Mouse (Mus musculus) CH12.LX (cell line): ENCODE measurements around the gene Pde1c. TPM values are rescaled to one million over a fixed set of nuclear protein-coding genes. Genes with fewer than 3 reads are reported as not detected.

Source experiments
- DNase-seq: peaks from one replicate; pipeline ENCODE4 v3.0.0-alpha.2; 2013; ENCODE audit errors: extremely low read depth
- H3K27ac ChIP-seq: 2 replicates; pipeline ENCODE4 v1.5.1; 2012; ENCODE audit warnings: low read depth, mild to moderate bottlenecking, control low read depth, moderate library complexity; ENCODE audit not compliant: insufficient read depth
- H3K27me3 ChIP-seq: replicated peaks from 2 replicates; pipeline ENCODE3; 2012; ENCODE audit warnings: inconsistent platforms
- H3K36me3 ChIP-seq, 2 experiments: replicated peaks in 1 of 2; 2 replicates each; pipeline versions ENCODE3 to v1.6.1; 2012; ENCODE audit warnings: inconsistent platforms in 1 of 2, low read length in 1 of 2, mild to moderate bottlenecking in 1 of 2, mixed read lengths in 1 of 2, moderate library complexity in 1 of 2; ENCODE audit not compliant: control insufficient read depth in 1 of 2, insufficient read depth in 1 of 2
- H3K4me1 ChIP-seq, 2 experiments: 2 replicates each; pipeline ENCODE4 v1.6.1; 2012; ENCODE audit warnings: inconsistent platforms in 1 of 2, moderate library complexity in 1 of 2; ENCODE audit not compliant: insufficient read depth in 2 of 2, control insufficient read depth in 1 of 2
- H3K4me2 ChIP-seq: 2 replicates; pipeline ENCODE4 v1.6.1; 2012; ENCODE audit warnings: low read depth, mild to moderate bottlenecking, control low read depth; ENCODE audit not compliant: poor library complexity, insufficient read depth, severe bottlenecking
- H3K4me3 ChIP-seq, 3 experiments: fragments of 150-350 bp in 1 of 3; sonication (generic) in 1 of 3; replicated peaks in 1 of 3; 2 replicates each; pipeline versions ENCODE3 to v1.5.1; 2011 to 2012; ENCODE audit warnings: low read depth in 2 of 3, low read length in 2 of 3, mild to moderate bottlenecking in 2 of 3, moderate library complexity in 2 of 3, control low read depth in 1 of 3, improper control_type of control experiment in 1 of 3, inconsistent platforms in 1 of 3, mixed read lengths in 1 of 3; ENCODE audit not compliant: poor library complexity in 1 of 3
- H3K79me2 ChIP-seq: replicated peaks from 2 replicates; pipeline ENCODE4 v1.6.1; 2012; ENCODE audit warnings: mild to moderate bottlenecking, moderate library complexity; ENCODE audit not compliant: control insufficient read depth, poor library complexity, insufficient read depth, severe bottlenecking; ENCODE audit errors: extremely low read depth
- H3K9ac ChIP-seq: 2 replicates; pipeline ENCODE4 v1.6.1; 2012; ENCODE audit warnings: low read depth, mild to moderate bottlenecking, control low read depth, moderate library complexity; ENCODE audit not compliant: insufficient read depth
- H3K9me3 ChIP-seq: replicated peaks from 2 replicates; pipeline ENCODE3; 2012; ENCODE audit warnings: low read length, inconsistent platforms, mixed read lengths
- BHLHE40 ChIP-seq: IDR thresholded peaks from 2 replicates; pipeline ENCODE4 v1.6.1; 2011; ENCODE audit warnings: mild to moderate bottlenecking, low read depth, low read length, improper control_type of control experiment
- CHD1 ChIP-seq: IDR thresholded peaks from 2 replicates; pipeline ENCODE4 v1.6.1; 2012; ENCODE audit warnings: low read depth, low read length, improper control_type of control experiment, inconsistent platforms
- CTCF ChIP-seq, 2 experiments: IDR thresholded peaks in 1 of 2; conservative IDR thresholded peaks in 1 of 2; 2 replicates each; pipeline ENCODE4 v1.5.1; 2011 to 2012; ENCODE audit warnings: low read depth in 2 of 2, low read length in 2 of 2, improper control_type of control experiment in 1 of 2, inconsistent platforms in 1 of 2, mild to moderate bottlenecking in 1 of 2, moderate library complexity in 1 of 2
- EP300 ChIP-seq: IDR thresholded peaks from 2 replicates; pipeline ENCODE4 v1.6.1; 2011; ENCODE audit warnings: low read length, improper control_type of control experiment
- GABPA ChIP-seq: IDR thresholded peaks from 2 replicates; pipeline ENCODE4 v1.6.1; 2012; ENCODE audit warnings: low read depth, low read length, improper control_type of control experiment, inconsistent platforms; ENCODE audit not compliant: insufficient replicate concordance
- HCFC1 ChIP-seq: IDR thresholded peaks from 2 replicates; pipeline ENCODE4 v1.6.1; 2012; ENCODE audit warnings: low read depth, mild to moderate bottlenecking, inconsistent platforms, low read length, improper control_type of control experiment
- IRF4 ChIP-seq: IDR thresholded peaks from 2 replicates; pipeline ENCODE4 v1.6.1; 2014; ENCODE audit warnings: low read depth, mild to moderate bottlenecking, inconsistent platforms, low read length, improper control_type of control experiment
- JUND ChIP-seq: conservative IDR thresholded peaks from 2 replicates; pipeline ENCODE4 v1.6.1; 2011; ENCODE audit warnings: low read depth, low read length, improper control_type of control experiment
- MYC ChIP-seq: IDR thresholded peaks from 2 replicates; pipeline ENCODE4 v1.6.1; 2011; ENCODE audit warnings: low read depth, mild to moderate bottlenecking, improper control_type of control experiment, low read length
- PAX5 ChIP-seq: IDR thresholded peaks from 2 replicates; pipeline ENCODE4 v1.6.1; 2012; ENCODE audit warnings: low read length, inconsistent platforms, mixed read lengths
- POLR2A ChIP-seq: IDR thresholded peaks from 2 replicates; pipeline ENCODE4 v1.6.1; 2011; ENCODE audit warnings: low read depth, mild to moderate bottlenecking, improper control_type of control experiment, low read length
- POLR2AphosphoS2 ChIP-seq: IDR thresholded peaks from 2 replicates; pipeline ENCODE4 v1.6.1; 2011; ENCODE audit warnings: low read depth, low read length, improper control_type of control experiment
- SIN3A ChIP-seq: IDR thresholded peaks from 2 replicates; pipeline ENCODE4 v1.6.1; 2012; ENCODE audit warnings: low read length, improper control_type of control experiment, inconsistent platforms
- TBP ChIP-seq: conservative IDR thresholded peaks from 2 replicates; pipeline ENCODE4 v1.6.1; 2011; ENCODE audit warnings: low read depth, low read length, improper control_type of control experiment
- UBTF ChIP-seq: IDR thresholded peaks from 2 replicates; pipeline ENCODE4 v1.6.1; 2012; ENCODE audit warnings: low read depth, mild to moderate bottlenecking, inconsistent platforms, low read length, improper control_type of control experiment, moderate library complexity
- USF1 ChIP-seq: IDR thresholded peaks from 2 replicates; pipeline ENCODE4 v1.6.1; 2014; ENCODE audit warnings: low read depth, mild to moderate bottlenecking, inconsistent platforms, low read length, improper control_type of control experiment
- ZKSCAN1 ChIP-seq: IDR thresholded peaks from 2 replicates; pipeline ENCODE4 v1.6.1; 2012; ENCODE audit warnings: low read depth, inconsistent platforms, low read length, improper control_type of control experiment, borderline replicate concordance
- dilution Hi-C: fragments of 300-500 bp; cut with MboI; formaldehyde crosslinking; loops from 2 replicates; pipeline ENCODE4 v1.14.3; 2020; ENCODE audit warnings: low sequenced_read_pairs; ENCODE audit not compliant: extremely low pct_unique_long_range_greater_than_20kb, extremely low pct_ligation_motif_present
- in situ Hi-C: fragments of 300-500 bp; cut with MboI; formaldehyde crosslinking; loops from 3 replicates; pipeline ENCODE4 v1.14.3; 2019; ENCODE audit warnings: low sequenced_read_pairs, low pct_ligation_motif_present, low pct_unique_long_range_greater_than_20kb, mixed read lengths
- polyA plus RNA-seq: library from polyadenylated mRNA; unstranded; fragments of >175 nt; gene quantifications from 2 replicates; pipeline ENCODE4 v1.2.1, GENCODE M21; 2012; ENCODE audit warnings: low read depth; ENCODE audit not compliant: insufficient read length
- total RNA-seq, 2 experiments: library from RNA; depleted of rRNA; stranded (reverse); fragments of 300-350 nt in 1 of 2; fragments of >200 nt in 1 of 2; gene quantifications; 2 replicates each; pipeline ENCODE4 v1.2.3; 2012 to 2014

Gene Pde1c
- total and polyA plus RNA-seq, 3 experiments = 2.3 to 3.8 (median 2.4) TPM

- H3K27ac ChIP-seq = no peak overlapping the region
- no peak overlapping the region for H3K4me2 ChIP-seq
- DNase-seq = no peak
- no peak for TF ChIP-seq USF1
- no peak for TF ChIP-seq TBP
- TF ChIP-seq EP300 = no peak
- TF ChIP-seq UBTF = no peak
- no peak for TF ChIP-seq POLR2AphosphoS2
- TF ChIP-seq MYC = no peak
- no peak for TF ChIP-seq HCFC1
- TF ChIP-seq CTCF (conservative IDR thresholded peaks at IDR 0.05 in 1 of 2, IDR thresholded peaks at IDR 0.05 in 1 of 2; ENCODE audit: low read depth in 2 of 2, low read length in 2 of 2) = no peak
- TF ChIP-seq SIN3A = no peak
- H3K27me3 ChIP-seq = no peaks in the 10 kb centered on the region
- H3K4me1 ChIP-seq = no peaks in the 10 kb centered on the region
- no peaks in the 10 kb centered on the region for H3K79me2 ChIP-seq
- no peak overlapping the region for H3K4me3 ChIP-seq
- in situ Hi-C loops (no loop called here), dilution Hi-C loops (no loop called here)
- H3K36me3 ChIP-seq = no peaks in the 10 kb centered on the region
- H3K9me3 ChIP-seq = no peaks in the 10 kb centered on the region
- no peak overlapping the region for H3K9ac ChIP-seq
Measured at GRCm38 (mm10) chr6:56264509-56264908, 304.4 kb downstream of the Pde1c start.

DNA sequence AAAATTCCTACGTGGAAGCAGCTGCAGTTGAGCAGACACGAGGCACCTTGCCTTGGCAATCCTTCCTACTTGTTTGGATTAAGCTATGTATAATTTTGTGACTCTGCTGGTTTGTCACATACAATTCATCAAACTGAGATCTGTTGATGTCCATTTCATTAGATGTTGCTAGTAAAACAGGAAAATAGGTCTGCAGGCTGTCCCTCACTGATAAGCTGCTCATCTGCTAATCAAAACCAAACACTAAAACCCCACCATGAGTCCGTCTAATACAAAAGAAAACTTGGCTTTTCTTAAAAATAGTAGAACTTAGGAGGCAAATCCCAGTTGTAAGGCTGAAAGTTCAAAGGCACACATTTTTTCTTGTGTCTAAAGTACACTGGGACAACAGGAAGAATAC, 308.8 kb downstream of the Pde1c start:
- no peak for TF ChIP-seq CHD1
- no peak for TF ChIP-seq EP300
- no peak for TF ChIP-seq POLR2A
- TF ChIP-seq GABPA = no peak
- TF ChIP-seq IRF4 = no peak
- TF ChIP-seq JUND = no peak
- TF ChIP-seq PAX5 = no peak
- no peak for TF ChIP-seq ZKSCAN1
- no peak for TF ChIP-seq BHLHE40
- TF ChIP-seq SIN3A = no peak
- TF ChIP-seq UBTF = no peak
- TF ChIP-seq, all 38 proteins: peak for 0
- Histone ChIP-seq H3K4me3 (no peak overlapping the region), H3K27me3 (no peaks in the 10 kb centered on the region), H3K27ac (no peak overlapping the region), H3K36me3 (no peaks in the 10 kb centered on the region), H3K9me3 (no peaks in the 10 kb centered on the region), H3K4me2 (no peak overlapping the region), H3K79me2 (no peaks in the 10 kb centered on the region), H3K4me1 (no peaks in the 10 kb centered on the region), H3K9ac (no peak overlapping the region)
- DNase-seq = no peak
- in situ Hi-C loops = no loop called here
- dilution Hi-C loops = no loop called here
